Mouse (Mus musculus): ENCODE measurements at regions not wholly inside any gene's neighbourhood (a gene's known extent, or its start where the extent isn't known, plus 50 kb on each side); places are given as distances from the start of the nearest gene placed in this dataset.

- Histone ChIP-seq H3K9ac (ENCODE audit: control insufficient read depth, low read depth, low read length, poor library complexity, severe bottlenecking) (no peak overlapping the region), H3K79me2 (ENCODE audit: control insufficient read depth, insufficient read depth, low read length, poor library complexity) (no peaks in the 10 kb centered on the region), H3K36me3 (ENCODE audit: control insufficient read depth in 1 of 2, insufficient read depth in 2 of 2, low read length in 2 of 2) (no peaks in the 10 kb centered on the region), H3K27me3 (ENCODE audit: control insufficient read depth in 1 of 2, insufficient read depth in 2 of 2, low read length in 2 of 2) (no peaks in the 10 kb centered on the region), H3K9me3 (replicated peaks; ENCODE audit: insufficient read depth, low read length) (no peaks in the 10 kb centered on the region), H3K4me3 (ENCODE audit: control insufficient read depth in 1 of 2, insufficient read depth in 1 of 2, low read depth in 2 of 2, low read length in 2 of 2) (no peak overlapping the region), H3K4me1 (ENCODE audit: control insufficient read depth in 1 of 2, insufficient read depth in 2 of 2, low read length in 2 of 2) (no peaks in the 10 kb centered on the region), H3K27ac (ENCODE audit: control insufficient read depth, low read depth, low read length) (no peak overlapping the region)
- TF ChIP-seq MYC (IDR thresholded peaks at IDR 0.05; ENCODE audit: low read depth, low read length) (no peak), UBTF (IDR thresholded peaks at IDR 0.05; ENCODE audit: borderline replicate concordance, insufficient read depth, low read depth, low read length) (no peak), NRF1 (IDR thresholded peaks at IDR 0.05; ENCODE audit: insufficient read depth, low read depth, low read length, poor library complexity, severe bottlenecking) (no peak), MXI1 (IDR thresholded peaks at IDR 0.05; ENCODE audit: low read depth, low read length) (no peak), SMC3 (IDR thresholded peaks at IDR 0.05; ENCODE audit: low read depth, low read length) (no peak), MAX (IDR thresholded peaks at IDR 0.05; ENCODE audit: low read length) (no peak)
- DNase-seq (ENCODE audit: low read depth, low spot score) = no peak
Measured at GRCm38 (mm10) chr4:52733141-52733540, 81.3 kb upstream of the Olfr275 start.

GRCm38 (mm10) chr4:52739543-52740474 is 74.6 kb upstream of the Olfr275 start:
- H3K4me1 ChIP-seq (ENCODE audit: control insufficient read depth in 1 of 2, insufficient read depth in 2 of 2, low read length in 2 of 2) = no peaks in the 10 kb centered on the region
- no peak overlapping the region for H3K4me3 ChIP-seq (ENCODE audit: control insufficient read depth in 1 of 2, insufficient read depth in 1 of 2, low read depth in 2 of 2, low read length in 2 of 2)
- DNase-seq (ENCODE audit: low read depth, low spot score) = no peak

GRCm38 (mm10) chr4:52752838-52753509 is 61.4 kb upstream of the Olfr275 start:
- no peaks in the 10 kb centered on the region for H3K4me1 ChIP-seq (ENCODE audit: control insufficient read depth in 1 of 2, insufficient read depth in 2 of 2, low read length in 2 of 2)
- no peaks in the 10 kb centered on the region for H3K36me3 ChIP-seq (ENCODE audit: control insufficient read depth in 1 of 2, insufficient read depth in 2 of 2, low read length in 2 of 2)
- no peaks in the 10 kb centered on the region for H3K79me2 ChIP-seq (ENCODE audit: control insufficient read depth, insufficient read depth, low read length, poor library complexity)
- no peak for TF ChIP-seq GABPA (IDR thresholded peaks at IDR 0.05; ENCODE audit: low read depth, low read length)
- no peak for TF ChIP-seq MXI1 (IDR thresholded peaks at IDR 0.05; ENCODE audit: low read depth, low read length)
- TF ChIP-seq EP300 (IDR thresholded peaks at IDR 0.05; ENCODE audit: low read depth in 1 of 2, low read length in 2 of 2) = no peak
- TF ChIP-seq JUND (IDR thresholded peaks at IDR 0.05; ENCODE audit: low read depth, low read length) = no peak
- TF ChIP-seq ZC3H11A (IDR thresholded peaks at IDR 0.05; ENCODE audit: low read depth, low read length) = no peak
- TF ChIP-seq NELFE (IDR thresholded peaks at IDR 0.05; ENCODE audit: low read depth, low read length) = no peak
- TF ChIP-seq MAX (IDR thresholded peaks at IDR 0.05; ENCODE audit: low read length) = no peak
- no peaks in the 10 kb centered on the region for H3K27me3 ChIP-seq (ENCODE audit: control insufficient read depth in 1 of 2, insufficient read depth in 2 of 2, low read length in 2 of 2)
- H3K4me3 ChIP-seq (ENCODE audit: control insufficient read depth in 1 of 2, insufficient read depth in 1 of 2, low read depth in 2 of 2, low read length in 2 of 2) = no peak overlapping the region
- DNase-seq (ENCODE audit: low read depth, low spot score) = no peak
- no peaks in the 10 kb centered on the region for H3K9me3 ChIP-seq (replicated peaks; ENCODE audit: insufficient read depth, low read length)
- H3K9ac ChIP-seq (ENCODE audit: control insufficient read depth, low read depth, low read length, poor library complexity, severe bottlenecking) = no peak overlapping the region
- no peak overlapping the region for H3K27ac ChIP-seq (ENCODE audit: control insufficient read depth, low read depth, low read length)

More at GRCm38 (mm10) chr4:52739543-52740474, 74.6 kb upstream of the Olfr275 start:
- Histone ChIP-seq H3K9ac (ENCODE audit: control insufficient read depth, low read depth, low read length, poor library complexity, severe bottlenecking) (no peak overlapping the region), H3K27ac (ENCODE audit: control insufficient read depth, low read depth, low read length) (no peak overlapping the region), H3K36me3 (ENCODE audit: control insufficient read depth in 1 of 2, insufficient read depth in 2 of 2, low read length in 2 of 2) (no peaks in the 10 kb centered on the region), H3K27me3 (ENCODE audit: control insufficient read depth in 1 of 2, insufficient read depth in 2 of 2, low read length in 2 of 2) (no peaks in the 10 kb centered on the region), H3K79me2 (ENCODE audit: control insufficient read depth, insufficient read depth, low read length, poor library complexity) (no peaks in the 10 kb centered on the region), H3K9me3 (replicated peaks; ENCODE audit: insufficient read depth, low read length) (no peaks in the 10 kb centered on the region)
- TF ChIP-seq GATA1 (IDR thresholded peaks at IDR 0.05; ENCODE audit: low read depth, low read length) = no peak
- no peak for TF ChIP-seq NRF1 (IDR thresholded peaks at IDR 0.05; ENCODE audit: insufficient read depth, low read depth, low read length, poor library complexity, severe bottlenecking)

Measured in MEL (cell line).